Mouse (Mus musculus): ENCODE measurements at regions not wholly inside any gene's neighbourhood (a gene's known extent, or its start where the extent isn't known, plus 50 kb on each side); places are given as distances from the start of the nearest gene placed in this dataset.

GRCm38 (mm10) chr2:67332211-67332610 lies 81.3 kb upstream of the Gm21830 start:
- DNase-seq (ENCODE audit: low spot score in 2 of 2) = peak in 1 of 2 experiments; percentile 17

- DNase-seq (ENCODE audit: low spot score in 2 of 2) = peak in 1 of 2 experiments; percentile 8
Observed at GRCm38 (mm10) chr2:67344711-67345110, 68.8 kb upstream of the Gm21830 start.
